Mouse (Mus musculus) thymus, adult 2 months (tissue): Measurements from ENCODE around the gene Etv5.

Source experiments
- CTCF ChIP-seq: fragments of 200-500 bp; IDR thresholded peaks from 2 replicates; pipeline ENCODE4 v1.5.1; 2012; ENCODE audit warnings: mild to moderate bottlenecking, control low read depth, low read length, moderate library complexity, borderline replicate concordance; ENCODE audit not compliant: control insufficient read depth, poor library complexity, insufficient read depth; ENCODE audit errors: extremely low read depth
- POLR2A ChIP-seq: fragments of 200-500 bp; IDR thresholded peaks from 2 replicates; pipeline ENCODE4 v1.6.1; 2012; ENCODE audit warnings: mild to moderate bottlenecking, low read length, control low read depth, moderate library complexity; ENCODE audit not compliant: control insufficient read depth, poor library complexity, insufficient read depth; ENCODE audit errors: extremely low read depth

- TF ChIP-seq POLR2A (no peak), CTCF (no peak)
Observed at GRCm38 (mm10) chr16:22348478-22349270, 90.8 kb downstream of the Etv5 start.
